Mouse (Mus musculus) bone marrow macrophage, adult 2 months (primary cell): ENCODE results near the gene Mfsd6.

Experiments
- CTCF ChIP-seq: IDR thresholded peaks from 2 replicates; pipeline ENCODE4 v1.5.1; 2012; ENCODE audit warnings: low read depth, mild to moderate bottlenecking, low read length, moderate library complexity
- POLR2A ChIP-seq: IDR thresholded peaks from 2 replicates; pipeline ENCODE4 v1.6.1; 2012; ENCODE audit warnings: mild to moderate bottlenecking, low read depth, low read length, borderline replicate concordance

GRCm38 (mm10) chr1:52749978-52750377, 22.7 kb upstream of the Mfsd6 start:
- TF ChIP-seq CTCF, result no peak
- TF ChIP-seq POLR2A, result no peak
